Mouse (Mus musculus) embryonic facial prominence, embryonic 13.5 days (tissue): Measurements from ENCODE around the gene Clec4a1. TPM values are rescaled to one million over a fixed set of nuclear protein-coding genes. Genes with fewer than 3 reads are reported as not detected.

Experiments used
- ATAC-seq: fragments of 200-750 bp; cut with Nextera tagmentation; 2 replicates; pipeline ENCODE4 v1.8.0; 2017; ENCODE audit warnings: low read depth; ENCODE audit not compliant: insufficient number of reproducible peaks, insufficient read depth, low FRiP score, low TSS enrichment
- H3K27ac ChIP-seq: fragments of 300-500 bp; sonication (generic); 2 replicates; pipeline ENCODE4 v1.5.1; 2015; ENCODE audit warnings: moderate library complexity, mild to moderate bottlenecking, inconsistent platforms
- H3K27me3 ChIP-seq: fragments of 300-500 bp; sonication (generic); 2 replicates; pipeline ENCODE4 v1.6.1; 2015; ENCODE audit warnings: mild to moderate bottlenecking, inconsistent platforms
- H3K36me3 ChIP-seq: fragments of 300-500 bp; sonication (generic); 2 replicates; pipeline ENCODE4 v1.6.1; 2015; ENCODE audit warnings: mild to moderate bottlenecking, inconsistent platforms
- H3K4me1 ChIP-seq: fragments of 300-500 bp; sonication (generic); 2 replicates; pipeline ENCODE4 v1.6.1; 2015; ENCODE audit warnings: inconsistent platforms
- H3K4me2 ChIP-seq: fragments of 300-500 bp; sonication (generic); 2 replicates; pipeline ENCODE4 v1.6.1; 2015; ENCODE audit warnings: moderate library complexity, mild to moderate bottlenecking, inconsistent platforms
- H3K4me3 ChIP-seq: fragments of 300-500 bp; sonication (generic); 2 replicates; pipeline ENCODE4 v1.5.1; 2015; ENCODE audit warnings: mild to moderate bottlenecking, inconsistent platforms
- H3K9ac ChIP-seq: fragments of 300-500 bp; sonication (generic); 2 replicates; pipeline ENCODE4 v1.6.1; 2015; ENCODE audit warnings: mild to moderate bottlenecking, inconsistent platforms
- H3K9me3 ChIP-seq: fragments of 300-500 bp; sonication (generic); 2 replicates; pipeline ENCODE4 v1.6.1; 2016; ENCODE audit warnings: inconsistent platforms
- WGBS: fragments of 180-500 bp; shearing (Covaris S2); methylation state at CpG from one replicate; pipeline ENCODE4 v1.1.7; 2015; ENCODE audit warnings: mixed read lengths; 5-methylcytosine and 5-hydroxymethylcytosine counted together
- polyA plus RNA-seq: library from polyadenylated mRNA; unstranded; fragments of >200 nt; fragmentation: Nextera tagmentation; extraction: Ambion mirVana; gene quantifications from 2 replicates; pipeline ENCODE4 v1.2.1, GENCODE M21; 2015

Gene Clec4a1
- polyA plus RNA-seq, 1 experiment from 2014 or later, result 2.5 TPM

- Histone ChIP-seq H3K27ac (no peak overlapping the region), H3K27me3 (no peaks in the 10 kb centered on the region), H3K4me3 (no peak overlapping the region), H3K4me2 (no peak overlapping the region), H3K36me3 (no peaks in the 10 kb centered on the region), H3K9ac (no peak overlapping the region), H3K9me3 (no peaks in the 10 kb centered on the region), H3K4me1 (no peaks in the 10 kb centered on the region)
- 83% methylated on average over 3 of the region's 3 CpGs for WGBS
- ATAC-seq, result no peak
Observed at GRCm38 (mm10) chr6:122934845-122935244, 13.2 kb downstream of the Clec4a1 start.

- Histone ChIP-seq H3K4me1 (no peaks in the 10 kb centered on the region), H3K9ac (no peak overlapping the region), H3K27ac (no peak overlapping the region), H3K4me3 (no peak overlapping the region), H3K36me3 (no peaks in the 10 kb centered on the region), H3K27me3 (no peaks in the 10 kb centered on the region), H3K9me3 (no peaks in the 10 kb centered on the region), H3K4me2 (no peak overlapping the region)
- ATAC-seq, result no peak
- WGBS, result 86% methylated on average over 5 of the region's 5 CpGs
Observed at GRCm38 (mm10) chr6:122939618-122940017, 18.0 kb downstream of the Clec4a1 start.

- no peak for ATAC-seq
- Histone ChIP-seq H3K27me3 (no peaks in the 10 kb centered on the region), H3K9me3 (no peaks in the 10 kb centered on the region; the same call in 1 of the 2 replicates), H3K4me1 (no peaks in the 10 kb centered on the region), H3K4me2 (no peak overlapping the region), H3K9ac (no peak overlapping the region), H3K27ac (no peak overlapping the region), H3K36me3 (no peaks in the 10 kb centered on the region), H3K4me3 (no peak overlapping the region)
- WGBS, result 90% methylated on average over 2 of the region's 2 CpGs
Observed at GRCm38 (mm10) chr6:122946760-122947159, 25.1 kb downstream of the Clec4a1 start.

GRCm38 (mm10) chr6:122952401-122952800 is 30.8 kb downstream of the Clec4a1 start, which contains the start of gene Clec4a3:
Clec4a3 (plus strand) TSS chr6:122952515.
- Histone ChIP-seq H3K9ac (no peak within 1 kb of the TSS), H3K27ac (no peak within 1 kb of the TSS), H3K4me1 (no peaks in the 10 kb centered on the region), H3K27me3 (no peaks in the 10 kb centered on the region), H3K9me3 (no peaks in the 10 kb centered on the region; the same call in 1 of the 2 replicates), H3K36me3 (no peaks in the 10 kb centered on the region), H3K4me2 (no peak within 1 kb of the TSS), H3K4me3 (no peak within 1 kb of the TSS)
- WGBS, result 82% methylated on average over 8 of the region's 8 CpGs
- no peak for ATAC-seq

- Histone ChIP-seq H3K27me3 (no peaks in the 10 kb centered on the region), H3K4me3 (no peak overlapping the region), H3K4me2 (no peak overlapping the region), H3K4me1 (no peaks in the 10 kb centered on the region), H3K27ac (no peak overlapping the region), H3K36me3 (no peaks in the 10 kb centered on the region), H3K9me3 (no peaks in the 10 kb centered on the region), H3K9ac (no peak overlapping the region)
- ATAC-seq, result no peak
- 69% methylated on average over 2 of the region's 2 CpGs for WGBS
Observed at GRCm38 (mm10) chr6:122964562-122964961, 42.9 kb downstream of the Clec4a1 start.

GRCm38 (mm10) chr6:122969048-122969447 is 47.4 kb downstream of the Clec4a1 start:
- Histone ChIP-seq H3K4me2 (no peak overlapping the region), H3K9ac (no peak overlapping the region), H3K4me1 (no peaks in the 10 kb centered on the region), H3K4me3 (no peak overlapping the region), H3K27ac (no peak overlapping the region), H3K27me3 (no peaks in the 10 kb centered on the region), H3K9me3 (no peaks in the 10 kb centered on the region), H3K36me3 (no peaks in the 10 kb centered on the region)
- ATAC-seq, result no peak
- 86% methylated on average over 2 of the region's 2 CpGs for WGBS

Other genes starting within 250 kb of the Clec4a1 start
- gene Nanog, start 214.4 kb upstream of the Clec4a1 start, polyA plus RNA-seq, result 0.27 and 0.51 TPM in 2 replicates
- gene Slc2a3, start 120.2 kb upstream of the Clec4a1 start, polyA plus RNA-seq, result 37.0 and 38.4 TPM in 2 replicates
- 6.2 and 6.8 TPM in 2 replicates for gene Foxj2, start 101.9 kb upstream of the Clec4a1 start, polyA plus RNA-seq
- gene C3ar1, start 65.7 kb upstream of the Clec4a1 start, polyA plus RNA-seq, result 2.3 and 3.2 TPM in 2 replicates
- 57.0 and 65.2 TPM in 2 replicates for gene Necap1, start 47.4 kb upstream of the Clec4a1 start, polyA plus RNA-seq
- 1.7 and 2.6 TPM in 2 replicates for gene Clec4a3, start 30.7 kb downstream of the Clec4a1 start, polyA plus RNA-seq
- 0.61 TPM in 1 of 2 replicates, not detected in the other for gene Clec4a4, start 68.5 kb downstream of the Clec4a1 start, polyA plus RNA-seq
- gene Clec4b1, start 128.1 kb downstream of the Clec4a1 start, polyA plus RNA-seq, result not detected in 2 replicates
- gene Clec4a2, start 184.6 kb downstream of the Clec4a1 start, polyA plus RNA-seq, result 2.4 and 4.5 TPM in 2 replicates